Mouse (Mus musculus): ENCODE data around the gene H2-Eb1. TPM values are rescaled to one million over a fixed set of nuclear protein-coding genes. Genes with fewer than 3 reads are reported as not detected.

H2-Eb1 gene
- polyA plus RNA-seq, 1 experiment from 2014 or later = 1.4 TPM

- WGBS = 89% methylated on average over 3 of the region's 3 CpGs
Observed at GRCm38 (mm10) chr17:34363676-34364310, 58.1 kb downstream of the H2-Eb1 start.

DNA sequence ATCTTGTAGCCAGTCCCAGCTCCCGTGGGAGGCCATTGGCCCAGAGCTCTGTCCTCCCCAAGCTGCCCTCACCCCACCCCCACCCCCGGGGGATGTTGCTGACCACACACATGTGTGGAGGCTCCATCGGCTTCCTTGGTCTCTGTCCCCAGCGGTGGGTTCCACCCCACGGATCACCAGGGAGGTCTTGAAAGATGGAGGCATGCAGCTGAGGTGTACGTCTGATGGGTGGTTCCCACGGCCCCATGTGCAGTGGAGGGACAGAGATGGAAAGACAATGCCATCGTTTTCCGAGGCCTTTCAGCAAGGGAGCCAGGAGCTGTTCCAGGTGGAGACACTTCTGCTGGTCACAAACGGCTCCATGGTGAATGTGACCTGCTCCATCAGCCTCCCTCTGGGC lies 59.4 kb downstream of the H2-Eb1 start:
- ATAC-seq (ENCODE audit: insufficient number of reproducible peaks, insufficient read depth, low FRiP score, low TSS enrichment) = no peak
- 71% methylated on average over 10 of the region's 10 CpGs for WGBS
- Histone ChIP-seq H3K27me3 (no peaks in the 10 kb centered on the region), H3K4me1 (no peaks in the 10 kb centered on the region), H3K4me3 (no peak overlapping the region), H3K4me2 (replicated peaks) (no peak overlapping the region), H3K36me3 (no peaks in the 10 kb centered on the region), H3K9me3 (no peaks in the 10 kb centered on the region), H3K27ac (no peak overlapping the region), H3K9ac (no peak overlapping the region)

More at GRCm38 (mm10) chr17:34363676-34364310, 58.1 kb downstream of the H2-Eb1 start:
- H3K9me3 ChIP-seq = no peaks in the 10 kb centered on the region
- H3K36me3 ChIP-seq = no peaks in the 10 kb centered on the region
- no peak for ATAC-seq (ENCODE audit: insufficient number of reproducible peaks, insufficient read depth, low FRiP score, low TSS enrichment)
- no peak overlapping the region for H3K4me3 ChIP-seq
- no peaks in the 10 kb centered on the region for H3K4me1 ChIP-seq
- no peak overlapping the region for H3K27ac ChIP-seq
- no peaks in the 10 kb centered on the region for H3K27me3 ChIP-seq
- H3K9ac ChIP-seq = no peak overlapping the region
- no peak overlapping the region for H3K4me2 ChIP-seq (replicated peaks)

Other genes with a start within 250 kb of the H2-Eb1 start
- 0.43 and 0.48 TPM in 2 replicates for gene H2-Oa, start 213.5 kb upstream of the H2-Eb1 start, polyA plus RNA-seq (2016; fragmentation: Nextera tagmentation; extraction: Ambion mirVana)
- gene H2-DMa, start 186.3 kb upstream of the H2-Eb1 start, polyA plus RNA-seq (2016; fragmentation: Nextera tagmentation; extraction: Ambion mirVana) = 12.3 and 16.7 TPM in 2 replicates
- gene Brd2, start 183.2 kb upstream of the H2-Eb1 start, polyA plus RNA-seq (2016; fragmentation: Nextera tagmentation; extraction: Ambion mirVana) = 119 and 131 TPM in 2 replicates
- gene H2-DMb2, start 162.6 kb upstream of the H2-Eb1 start, polyA plus RNA-seq (2016; fragmentation: Nextera tagmentation; extraction: Ambion mirVana) = 0.19 and 0.42 TPM in 2 replicates
- 2.0 and 2.4 TPM in 2 replicates for gene H2-DMb1, start 152.8 kb upstream of the H2-Eb1 start, polyA plus RNA-seq (2016; fragmentation: Nextera tagmentation; extraction: Ambion mirVana)
- gene Tap1, start 118.3 kb upstream of the H2-Eb1 start, polyA plus RNA-seq (2016; fragmentation: Nextera tagmentation; extraction: Ambion mirVana) = 4.7 TPM in 2 replicates
- 1.8 and 2.0 TPM in 2 replicates for gene Psmb9, start 118.1 kb upstream of the H2-Eb1 start, polyA plus RNA-seq (2016; fragmentation: Nextera tagmentation; extraction: Ambion mirVana)
- 2.1 and 3.5 TPM in 2 replicates for gene Psmb8, start 108.1 kb upstream of the H2-Eb1 start, polyA plus RNA-seq (2016; fragmentation: Nextera tagmentation; extraction: Ambion mirVana)
- gene Tap2, start 102.3 kb upstream of the H2-Eb1 start, polyA plus RNA-seq (2016; fragmentation: Nextera tagmentation; extraction: Ambion mirVana) = 1.3 and 2.3 TPM in 2 replicates
- gene H2-Ob, start 67.0 kb upstream of the H2-Eb1 start, polyA plus RNA-seq (2016; fragmentation: Nextera tagmentation; extraction: Ambion mirVana) = not detected in 2 replicates
- 2.9 and 3.4 TPM in 2 replicates for gene H2-Ab1, start 48.2 kb upstream of the H2-Eb1 start, polyA plus RNA-seq (2016; fragmentation: Nextera tagmentation; extraction: Ambion mirVana)
- gene H2-Aa, start 18.0 kb upstream of the H2-Eb1 start, polyA plus RNA-seq (2016; fragmentation: Nextera tagmentation; extraction: Ambion mirVana) = 0.19 TPM in 1 of 2 replicates, not detected in the other
- gene H2-Eb2, start 19.8 kb downstream of the H2-Eb1 start, polyA plus RNA-seq (2016; fragmentation: Nextera tagmentation; extraction: Ambion mirVana) = not detected in 2 replicates
- not detected in 2 replicates for gene Btnl2, start 49.0 kb downstream of the H2-Eb1 start, polyA plus RNA-seq (2016; fragmentation: Nextera tagmentation; extraction: Ambion mirVana)
- not detected in 2 replicates for gene Btnl1, start 71.3 kb downstream of the H2-Eb1 start, polyA plus RNA-seq (2016; fragmentation: Nextera tagmentation; extraction: Ambion mirVana)
- gene BC051142, start 93.0 kb downstream of the H2-Eb1 start, polyA plus RNA-seq (2016; fragmentation: Nextera tagmentation; extraction: Ambion mirVana) = 0.81 and 1.00 TPM in 2 replicates
- not detected in 2 replicates for gene Btnl4, start 171.5 kb downstream of the H2-Eb1 start, polyA plus RNA-seq (2016; fragmentation: Nextera tagmentation; extraction: Ambion mirVana)
- gene Btnl6, start 211.5 kb downstream of the H2-Eb1 start, polyA plus RNA-seq (2016; fragmentation: Nextera tagmentation; extraction: Ambion mirVana) = not detected in 2 replicates